Mouse (Mus musculus) intestine, embryonic 16.5 days (tissue): Measurements from ENCODE around the gene Maf. TPM values are rescaled to one million over a fixed set of nuclear protein-coding genes. Genes with fewer than 3 reads are reported as not detected.

Source experiments
- ATAC-seq: fragments of 200-750 bp; cut with Nextera tagmentation; 2 replicates; pipeline ENCODE4 v1.8.0; 2017; ENCODE audit warnings: moderate TSS enrichment, moderate library complexity
- H3K27ac ChIP-seq: fragments of 300-500 bp; sonication (generic); 2 replicates; pipeline ENCODE4 v1.5.1; 2014; ENCODE audit warnings: mild to moderate bottlenecking, low read length
- H3K27me3 ChIP-seq: fragments of 300-500 bp; sonication (generic); replicated peaks from 2 replicates; pipeline ENCODE4 v1.6.1; 2014; ENCODE audit warnings: low read length, control low read depth, mixed read lengths; ENCODE audit not compliant: control insufficient read depth, insufficient read depth
- H3K36me3 ChIP-seq: fragments of 300-500 bp; sonication (generic); 2 replicates; pipeline ENCODE4 v1.6.1; 2014; ENCODE audit warnings: low read length, control low read depth; ENCODE audit not compliant: control insufficient read depth, insufficient read depth
- H3K4me1 ChIP-seq: fragments of 300-500 bp; sonication (generic); 2 replicates; pipeline ENCODE4 v1.6.1; 2014; ENCODE audit warnings: low read length, control low read depth, mixed read lengths; ENCODE audit not compliant: control insufficient read depth, insufficient read depth
- H3K4me2 ChIP-seq: fragments of 300-500 bp; sonication (generic); 2 replicates; pipeline ENCODE4 v1.6.1; 2014; ENCODE audit warnings: low read depth, low read length, control low read depth
- H3K4me3 ChIP-seq: fragments of 300-500 bp; sonication (generic); 2 replicates; pipeline ENCODE4 v1.5.1; 2014; ENCODE audit warnings: mild to moderate bottlenecking, low read length
- H3K9ac ChIP-seq: fragments of 300-500 bp; sonication (generic); 2 replicates; pipeline ENCODE4 v1.6.1; 2014; ENCODE audit warnings: low read depth, low read length
- H3K9me3 ChIP-seq: fragments of 300-500 bp; sonication (generic); 2 replicates; pipeline ENCODE4 v1.6.1; 2016; ENCODE audit warnings: low read length, control low read depth; ENCODE audit not compliant: control insufficient read depth
- WGBS: fragments of 180-500 bp; shearing (Covaris S2); extraction: QIAGEN DNeasy Blood & Tissue Kit; methylation state at CpG from one replicate; pipeline ENCODE4 v1.1.7; 2014; 5-methylcytosine and 5-hydroxymethylcytosine counted together
- polyA plus RNA-seq: library from polyadenylated mRNA; unstranded; fragments of >200 nt; fragmentation: Nextera tagmentation; extraction: Ambion mirVana; gene quantifications from 2 replicates; pipeline ENCODE4 v1.2.1, GENCODE M21; 2015

The Maf gene
- polyA plus RNA-seq, 1 experiment from 2014 or later = 10.9 TPM

DNA sequence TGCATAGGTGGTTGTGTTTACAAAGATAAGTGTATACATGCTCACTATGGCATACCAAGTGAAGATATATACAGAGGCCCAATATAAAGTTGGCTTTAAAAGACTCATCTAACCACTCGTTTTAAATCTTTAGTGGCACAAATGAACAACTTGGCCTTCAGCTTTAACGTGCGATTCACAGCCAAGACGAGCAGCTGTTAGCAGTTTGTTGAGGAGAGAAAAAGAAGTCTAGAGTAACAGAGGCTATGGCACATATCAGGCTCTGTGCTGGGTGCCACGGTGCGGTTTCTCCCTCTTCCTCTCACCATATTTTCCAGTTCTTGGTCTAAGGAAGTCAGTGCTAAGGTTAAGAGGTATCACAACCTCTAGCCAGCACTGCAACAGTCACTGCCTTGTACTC is 34.4 kb upstream of the Maf start:
- 86% methylated on average over 6 of the region's 6 CpGs for WGBS
- no peaks in the 10 kb centered on the region for H3K9me3 ChIP-seq
- H3K4me1 ChIP-seq = no peaks in the 10 kb centered on the region
- no peaks in the 10 kb centered on the region for H3K36me3 ChIP-seq
- no peaks in the 10 kb centered on the region for H3K27me3 ChIP-seq
- H3K9ac ChIP-seq = no peak overlapping the region
- no peak overlapping the region for H3K4me2 ChIP-seq
- no peak overlapping the region for H3K27ac ChIP-seq
- H3K4me3 ChIP-seq = no peak overlapping the region
- ATAC-seq = no peak

DNA sequence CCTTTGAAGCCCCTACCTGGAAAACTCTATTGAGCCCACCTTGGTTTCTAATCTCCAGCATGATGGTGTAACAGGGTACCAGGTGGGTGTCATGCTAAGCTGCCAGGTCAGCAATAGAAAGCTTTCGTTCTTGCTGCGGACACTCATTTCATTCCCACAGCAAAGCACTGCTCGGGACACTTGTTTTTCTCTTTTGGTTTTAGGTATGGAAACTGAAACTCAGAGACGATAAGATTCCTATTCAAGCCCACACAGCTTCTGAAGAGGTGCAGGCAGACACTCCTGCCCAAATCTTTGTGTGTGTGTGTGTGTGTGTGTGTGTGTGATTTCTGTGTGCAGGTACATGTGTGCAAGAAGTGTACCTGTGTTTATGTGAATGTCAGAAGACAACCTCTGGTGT is 32.2 kb upstream of the Maf start:
- Histone ChIP-seq H3K4me2 (no peak overlapping the region), H3K9me3 (no peaks in the 10 kb centered on the region), H3K27ac (no peak overlapping the region), H3K9ac (no peak overlapping the region), H3K36me3 (no peaks in the 10 kb centered on the region), H3K4me3 (no peak overlapping the region), H3K4me1 (no peaks in the 10 kb centered on the region), H3K27me3 (no peaks in the 10 kb centered on the region)
- 93% methylated on average over 4 of the region's 4 CpGs for WGBS
- no peak for ATAC-seq

DNA sequence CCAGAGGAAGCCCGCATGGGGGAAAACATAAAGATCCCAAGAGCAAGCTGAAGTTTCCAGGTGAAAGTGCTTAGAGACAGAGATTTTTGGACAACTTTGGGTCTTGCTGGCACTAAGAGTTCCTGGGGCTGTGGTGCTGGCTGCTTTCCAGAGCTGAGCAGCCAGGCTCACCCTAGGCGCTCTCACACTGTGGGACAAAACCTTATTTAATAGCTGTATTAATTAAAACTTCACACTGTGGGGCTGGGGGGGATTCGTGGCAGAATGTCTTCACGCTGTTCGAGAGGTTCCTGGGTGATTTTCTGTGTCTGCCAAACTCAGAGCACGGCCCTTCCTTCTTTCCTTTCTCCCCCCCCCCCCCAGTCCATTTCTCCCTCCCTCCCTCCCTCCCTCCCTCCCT is 24.8 kb upstream of the Maf start:
- WGBS = 73% methylated on average over 5 of the region's 6 CpGs
- Histone ChIP-seq H3K36me3 (no peaks in the 10 kb centered on the region), H3K9me3 (no peaks in the 10 kb centered on the region), H3K9ac (no peak overlapping the region), H3K27ac (no peak overlapping the region), H3K27me3 (no peaks in the 10 kb centered on the region), H3K4me2 (no peak overlapping the region), H3K4me1 (no peaks in the 10 kb centered on the region), H3K4me3 (no peak overlapping the region)
- no peak for ATAC-seq

DNA sequence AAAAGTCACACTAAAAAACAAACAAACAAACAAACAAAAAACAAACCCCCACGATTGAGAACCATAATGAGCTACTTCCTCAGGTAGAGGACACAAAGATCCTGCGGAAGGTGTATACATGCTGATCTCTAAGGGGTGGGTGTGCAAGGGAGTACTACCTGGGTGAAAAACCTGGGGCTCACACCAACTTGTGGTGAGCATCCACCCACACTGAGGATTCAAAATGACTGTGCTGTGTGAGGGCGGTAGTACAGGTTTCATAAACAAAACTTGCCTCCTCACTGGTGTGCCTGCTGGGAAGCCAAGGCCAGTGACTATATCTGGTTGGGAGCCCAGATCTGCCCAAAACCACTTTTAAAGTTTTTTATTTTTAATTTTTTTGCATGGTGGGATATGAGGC is 19.2 kb upstream of the Maf start:
- WGBS = 88% methylated on average over 3 of the region's 3 CpGs
- Histone ChIP-seq H3K4me2 (no peak overlapping the region), H3K9me3 (no peaks in the 10 kb centered on the region), H3K4me1 (no peaks in the 10 kb centered on the region), H3K27me3 (no peaks in the 10 kb centered on the region), H3K27ac (no peak overlapping the region), H3K36me3 (no peaks in the 10 kb centered on the region), H3K9ac (no peak overlapping the region), H3K4me3 (no peak overlapping the region)
- ATAC-seq = no peak

DNA sequence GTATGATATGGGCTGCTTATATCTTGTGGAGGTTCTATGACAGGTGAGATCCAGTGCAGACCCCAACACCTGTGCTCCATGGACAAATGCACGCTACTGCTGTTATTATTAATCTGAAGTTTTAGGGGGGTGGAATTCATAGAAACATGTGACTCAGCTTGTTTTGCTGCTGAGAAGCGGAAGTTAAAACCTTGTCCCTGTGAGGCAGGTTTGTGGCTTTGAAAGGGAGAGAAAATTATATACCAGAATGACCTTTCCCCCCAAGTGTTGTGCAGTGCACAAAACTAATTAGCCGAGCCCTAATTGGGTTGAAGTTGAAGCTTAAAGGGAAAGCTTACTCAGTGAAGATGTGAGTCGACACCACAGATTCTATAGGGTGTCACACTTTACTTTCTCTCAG is 18.6 kb upstream of the Maf start:
- Histone ChIP-seq H3K4me1 (no peaks in the 10 kb centered on the region), H3K36me3 (no peaks in the 10 kb centered on the region), H3K27ac (no peak overlapping the region), H3K4me3 (no peak overlapping the region), H3K9ac (no peak overlapping the region), H3K9me3 (no peaks in the 10 kb centered on the region), H3K27me3 (no peaks in the 10 kb centered on the region), H3K4me2 (no peak overlapping the region)
- 78% methylated on average over 4 of the region's 4 CpGs for WGBS
- no peak for ATAC-seq

DNA sequence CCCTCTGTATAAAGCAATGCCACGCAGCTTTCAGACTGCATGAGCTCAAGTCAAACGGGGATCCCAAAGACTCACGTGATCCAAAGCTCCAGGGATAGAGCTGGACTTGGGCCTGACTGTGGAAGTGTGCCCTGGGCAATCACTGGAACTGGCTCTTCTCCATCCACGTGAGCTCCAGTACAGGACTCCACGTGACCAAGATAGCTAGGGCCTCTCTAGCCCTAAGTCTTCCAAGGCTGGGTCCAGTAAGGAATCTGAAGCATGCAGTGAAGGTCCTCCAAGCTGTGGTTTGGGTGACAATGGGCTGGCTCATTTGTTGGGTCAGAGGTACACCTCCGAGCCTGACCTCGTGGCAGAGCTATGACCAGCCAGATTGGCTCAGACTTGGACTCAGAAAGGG is 11.5 kb upstream of the Maf start:
- 84% methylated on average over 7 of the region's 7 CpGs for WGBS
- ATAC-seq = no peak
- Histone ChIP-seq H3K9ac (no peak overlapping the region), H3K4me2 (no peak overlapping the region), H3K4me3 (no peak overlapping the region), H3K27me3 (no peaks in the 10 kb centered on the region), H3K4me1 (no peaks in the 10 kb centered on the region), H3K36me3 (no peaks in the 10 kb centered on the region), H3K27ac (no peak overlapping the region), H3K9me3 (no peaks in the 10 kb centered on the region)

DNA sequence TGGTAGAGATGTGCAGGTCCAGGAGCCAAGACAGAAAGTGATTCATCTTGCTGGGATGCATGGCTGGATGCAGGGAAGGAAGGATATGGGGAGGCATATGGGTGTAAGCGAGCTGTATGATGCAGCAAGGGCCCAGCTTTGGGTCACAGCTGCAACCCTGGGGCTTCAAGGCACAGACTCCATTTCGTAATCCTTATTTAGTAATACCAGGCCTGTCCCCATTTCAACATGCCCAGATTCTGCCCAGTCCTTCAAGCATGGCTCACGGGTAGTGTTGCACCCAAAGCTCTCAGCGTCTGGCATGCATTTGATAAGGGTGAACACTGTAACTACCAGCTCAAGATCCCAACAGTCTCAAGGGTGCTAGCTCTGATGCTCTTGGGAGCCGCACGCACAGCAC is 11.0 kb upstream of the Maf start:
- 94% methylated on average over 6 of the region's 6 CpGs for WGBS
- Histone ChIP-seq H3K4me1 (no peaks in the 10 kb centered on the region), H3K9ac (no peak overlapping the region), H3K27me3 (no peaks in the 10 kb centered on the region), H3K4me2 (no peak overlapping the region), H3K27ac (no peak overlapping the region), H3K36me3 (no peaks in the 10 kb centered on the region), H3K4me3 (no peak overlapping the region), H3K9me3 (no peaks in the 10 kb centered on the region)
- ATAC-seq = no peak

DNA sequence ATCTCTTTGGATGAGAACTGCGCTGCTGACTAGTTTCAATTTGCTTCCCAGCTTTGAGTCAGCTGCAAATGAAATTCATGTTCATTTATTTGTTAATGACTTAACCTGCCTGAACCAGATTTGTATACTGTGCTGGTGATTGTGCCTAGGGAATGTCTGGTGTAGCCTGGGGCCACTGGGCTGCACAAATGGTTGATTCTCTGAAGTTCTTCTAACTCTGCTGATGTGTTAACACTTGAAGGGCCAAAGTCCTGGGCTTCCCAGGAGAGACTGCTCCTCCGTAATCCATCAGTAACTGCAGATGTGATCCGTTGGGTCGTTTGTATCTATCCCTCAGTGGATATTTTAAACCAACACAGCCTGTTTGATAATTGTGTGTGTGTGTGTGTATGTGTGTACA is 7.7 kb upstream of the Maf start:
- no peak for ATAC-seq
- Histone ChIP-seq H3K27ac (no peak overlapping the region), H3K4me3 (no peak overlapping the region), H3K27me3 (no peaks in the 10 kb centered on the region), H3K9me3 (no peaks in the 10 kb centered on the region), H3K4me1 (peaks cover 4% of the 10 kb centered on the region), H3K36me3 (no peaks in the 10 kb centered on the region), H3K4me2 (no peak overlapping the region), H3K9ac (no peak overlapping the region)
- 79% methylated on average over 4 of the region's 4 CpGs for WGBS

DNA sequence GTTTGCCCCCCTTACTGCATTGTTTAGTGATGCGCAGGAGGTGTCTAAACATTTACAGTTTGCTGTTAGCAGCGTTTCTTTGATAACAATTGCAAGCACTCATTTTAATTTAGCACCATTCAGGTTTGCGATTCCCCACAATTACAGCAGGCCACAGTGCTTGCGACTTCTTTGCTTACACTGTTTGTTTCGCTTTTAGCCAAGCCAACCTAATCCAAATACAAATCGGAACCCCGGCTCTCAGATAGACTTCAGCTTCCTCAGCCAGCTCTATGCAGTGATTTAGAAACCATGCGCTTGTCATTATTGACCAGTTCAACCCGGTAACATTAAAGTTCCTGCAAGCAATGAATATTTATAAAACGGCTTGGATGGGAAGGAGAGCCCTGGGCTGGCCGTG is 3.5 kb upstream of the Maf start:
- peaks cover 14% of the 10 kb centered on the region for H3K4me1 ChIP-seq
- no peak overlapping the region for H3K27ac ChIP-seq
- no peaks in the 10 kb centered on the region for H3K9me3 ChIP-seq
- H3K4me2 ChIP-seq = peak overlapping the region; percentile 11; the same call in 1 of the 2 replicates
- no peak overlapping the region for H3K9ac ChIP-seq
- 0 out of 2 replicates have a peak overlapping the region, but pooled peaks have one; percentile 2 for H3K4me3 ChIP-seq
- ATAC-seq = no peak
- H3K27me3 ChIP-seq = no peaks in the 10 kb centered on the region
- 41% methylated on average over 11 of the region's 11 CpGs for WGBS
- H3K36me3 ChIP-seq = no peaks in the 10 kb centered on the region

DNA sequence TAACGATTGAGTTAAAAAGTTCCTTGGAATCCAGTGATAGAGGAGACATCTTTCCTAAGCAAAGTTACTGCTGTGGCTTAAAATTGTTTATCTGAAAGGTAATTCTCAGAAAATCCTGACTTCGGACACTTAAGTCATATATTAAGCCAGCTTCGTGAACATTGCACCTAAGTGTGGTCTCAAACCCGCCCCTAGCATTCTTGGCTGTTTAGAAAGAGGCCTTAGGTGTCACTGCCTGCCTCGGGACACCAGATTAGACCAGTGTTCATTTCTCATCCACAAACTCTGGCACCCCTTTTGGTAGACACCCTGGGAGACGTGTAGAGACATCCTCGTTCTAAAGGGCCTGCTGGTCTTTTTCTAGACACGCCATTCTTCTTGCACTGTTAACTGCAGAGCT is 2.3 kb upstream of the Maf start:
- ATAC-seq = no peak
- Histone ChIP-seq H3K27ac (peak overlapping the region; percentile 37; the same call in 1 of the 2 replicates), H3K4me1 (peaks cover 14% of the 10 kb centered on the region), H3K27me3 (no peaks in the 10 kb centered on the region), H3K36me3 (no peaks in the 10 kb centered on the region), H3K4me3 (no peak overlapping the region), H3K9me3 (no peaks in the 10 kb centered on the region), H3K4me2 (peak overlapping the region; percentile 14; the same call in 1 of the 2 replicates), H3K9ac (peak overlapping the region; percentile 17; the same call in 1 of the 2 replicates)
- 53% methylated on average over 8 of the region's 8 CpGs for WGBS
